Mouse (Mus musculus) frontal cortex, postnatal 10 days (tissue): ENCODE measurements at regions not wholly inside any gene's neighbourhood (a gene's known extent, or its start where the extent isn't known, plus 50 kb on each side); places are given as distances from the start of the nearest gene placed in this dataset.
A peak's percentile ranks its signal among the peaks of the same experiment; 100 is the strongest.

ENCODE experiments used
- DNase-seq, 2 experiments: peaks; one replicate each; pipeline ENCODE4 v3.0.0; 2022; ENCODE audit warnings: low spot score in 2 of 2, mixed read lengths in 1 of 2

DNA sequence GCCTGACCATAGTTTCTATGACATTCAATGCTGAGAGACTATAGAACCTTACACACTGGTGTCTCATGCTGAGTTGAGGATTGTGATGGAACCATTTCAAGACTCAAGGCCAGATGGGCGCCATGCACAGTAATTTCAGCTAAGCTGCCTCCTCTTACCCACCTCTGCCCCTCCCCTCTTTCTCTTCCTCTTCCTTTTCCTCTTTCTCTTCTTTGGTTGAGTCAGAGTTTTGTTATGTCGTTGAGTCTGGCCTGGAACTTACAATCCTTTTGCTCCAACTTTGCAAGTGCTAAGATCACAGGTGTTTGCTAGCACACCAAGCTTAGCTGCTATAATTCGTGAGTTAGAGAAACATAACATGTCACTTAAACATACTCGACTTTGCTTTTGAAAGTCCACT, 323.2 kb upstream of the Gm5148 start:
- no peak for DNase-seq

DNA sequence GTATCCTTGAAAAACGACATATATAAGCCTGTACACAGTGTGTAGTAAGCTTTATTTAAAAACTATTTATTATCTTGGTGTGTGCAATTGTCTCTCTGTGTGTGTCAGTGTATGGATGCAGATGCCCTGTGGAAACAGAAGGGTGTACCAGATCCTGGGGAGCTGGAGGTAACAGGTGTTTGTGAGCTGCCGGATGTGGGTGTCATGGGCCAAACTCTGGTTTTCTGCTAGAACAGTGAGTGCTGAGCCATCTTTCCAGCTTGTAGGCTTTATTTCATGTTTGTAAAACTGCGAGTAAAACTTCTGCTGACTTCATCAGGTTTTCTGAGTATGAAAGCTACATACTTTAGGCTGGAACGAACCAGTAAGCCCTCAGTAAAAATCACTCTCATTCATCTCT, 322.3 kb upstream of the Gm5148 start:
- DNase-seq = no peak

DNA sequence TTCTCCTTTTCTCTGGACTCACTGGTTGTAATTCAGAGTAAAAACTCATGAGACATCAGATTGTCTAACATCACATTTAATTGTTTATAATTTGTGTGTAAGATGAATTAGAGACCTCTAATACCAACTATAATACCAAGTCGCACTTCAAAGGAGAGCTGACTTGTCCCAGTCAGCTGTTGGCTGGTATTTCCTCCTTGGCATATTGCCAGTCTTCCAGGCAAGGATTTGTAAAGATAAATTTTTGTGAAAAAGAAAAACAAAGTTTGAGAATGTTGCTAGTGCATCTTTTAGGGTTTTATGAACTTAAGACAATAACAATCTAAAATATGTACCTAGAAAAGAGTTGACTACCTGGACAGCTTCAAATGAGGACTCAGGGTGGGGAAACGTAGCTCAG, 321.7 kb upstream of the Gm5148 start:
- no peak for DNase-seq

DNA sequence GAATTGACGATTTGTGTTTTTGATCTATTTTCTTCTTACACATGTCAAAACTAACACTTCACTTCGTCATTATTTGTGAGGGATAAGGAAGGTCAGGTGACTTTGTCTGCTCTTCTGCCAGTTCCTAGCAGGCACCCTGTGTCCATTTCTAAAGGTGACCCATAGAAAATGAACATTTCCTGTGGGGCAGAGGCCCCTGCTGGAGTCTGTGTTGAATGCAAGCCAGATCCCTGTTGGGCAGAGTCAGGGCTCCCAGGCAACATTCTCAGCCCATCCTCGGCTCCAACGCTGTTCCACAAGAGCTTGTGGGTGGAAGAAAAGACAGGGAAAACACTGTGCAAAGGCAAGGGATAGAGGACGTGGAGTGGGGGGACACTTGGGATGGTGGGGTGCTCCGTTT, 321.2 kb upstream of the Gm5148 start:
- DNase-seq = no peak

DNA sequence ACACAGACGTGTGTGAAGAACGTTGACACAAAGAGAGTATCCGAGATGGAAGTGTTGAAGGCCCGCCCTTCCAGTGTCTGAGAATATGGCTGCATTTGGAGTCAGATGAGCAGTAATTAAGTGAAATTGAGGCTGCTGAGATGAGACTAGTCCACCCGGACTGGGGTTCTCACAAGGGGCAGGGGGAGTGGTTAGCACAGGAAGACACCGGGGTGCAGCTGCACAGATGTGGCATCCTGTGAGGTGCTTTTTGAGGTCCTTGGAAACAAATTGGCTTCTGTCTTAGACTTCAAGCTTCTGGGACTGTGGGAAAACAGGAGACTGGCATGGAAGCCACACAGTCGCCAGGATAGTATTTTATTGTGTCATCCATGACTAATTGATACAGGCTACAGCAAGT, 320.0 kb upstream of the Gm5148 start:
- DNase-seq = no peak

DNA sequence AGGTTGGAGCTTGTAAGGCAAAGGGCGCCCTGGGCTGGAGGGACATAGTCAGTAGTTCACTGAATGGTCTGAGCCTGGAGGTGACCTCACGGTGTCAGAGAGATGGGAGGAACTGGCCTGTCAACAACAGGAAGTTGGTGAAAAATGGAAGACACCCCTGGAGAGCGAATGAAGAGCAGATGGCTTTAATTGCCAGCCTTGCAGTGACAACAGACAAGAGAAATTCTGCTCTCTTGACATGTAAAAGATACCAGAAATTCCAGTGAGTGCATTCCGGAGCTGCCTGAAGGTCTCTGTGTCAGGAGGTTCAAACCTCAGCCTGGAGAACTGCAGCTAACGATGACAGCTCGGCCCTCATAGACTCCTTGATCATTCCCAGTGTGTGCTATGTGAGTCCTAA, 318.3 kb upstream of the Gm5148 start:
- DNase-seq = no peak

DNA sequence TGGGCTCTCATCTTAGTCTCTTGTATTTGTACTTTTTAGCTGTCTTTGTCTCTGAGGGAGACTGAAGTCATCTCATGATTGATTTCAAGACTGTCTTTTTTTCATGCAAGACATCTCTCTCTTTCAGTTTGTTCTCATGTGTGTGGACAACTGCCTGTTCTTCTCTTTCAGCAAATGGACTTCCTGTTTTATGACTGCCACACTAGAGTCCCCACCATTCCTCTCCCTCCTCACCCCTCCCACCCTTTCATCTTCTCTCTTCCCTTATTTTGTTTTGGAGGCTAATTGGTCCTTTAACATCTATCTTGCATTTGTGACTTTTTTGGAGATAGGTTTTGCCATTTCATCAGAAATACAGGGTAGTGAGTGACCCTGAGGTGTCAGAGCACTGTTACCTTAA, 311.8 kb upstream of the Gm5148 start:
- no peak for DNase-seq

DNA sequence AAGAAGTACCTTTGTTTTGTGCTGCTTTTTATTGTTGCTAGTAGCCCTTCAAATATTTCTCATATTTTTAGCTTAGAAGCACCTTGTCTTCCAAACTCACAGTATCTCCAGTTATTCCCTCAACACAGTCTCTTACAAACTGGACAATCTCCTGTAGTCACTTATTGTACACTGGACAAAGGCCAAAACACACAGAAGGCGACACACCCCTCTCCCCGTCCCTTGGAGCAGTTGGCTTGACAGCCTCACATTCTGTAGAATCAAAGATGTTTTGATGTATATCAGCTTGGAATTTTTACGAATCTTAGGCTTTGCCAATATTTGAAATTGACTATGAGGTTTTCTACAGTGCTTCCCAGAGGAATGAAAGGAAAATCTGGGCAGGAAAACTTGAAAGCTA, 309.8 kb upstream of the Gm5148 start:
- DNase-seq = no peak

DNA sequence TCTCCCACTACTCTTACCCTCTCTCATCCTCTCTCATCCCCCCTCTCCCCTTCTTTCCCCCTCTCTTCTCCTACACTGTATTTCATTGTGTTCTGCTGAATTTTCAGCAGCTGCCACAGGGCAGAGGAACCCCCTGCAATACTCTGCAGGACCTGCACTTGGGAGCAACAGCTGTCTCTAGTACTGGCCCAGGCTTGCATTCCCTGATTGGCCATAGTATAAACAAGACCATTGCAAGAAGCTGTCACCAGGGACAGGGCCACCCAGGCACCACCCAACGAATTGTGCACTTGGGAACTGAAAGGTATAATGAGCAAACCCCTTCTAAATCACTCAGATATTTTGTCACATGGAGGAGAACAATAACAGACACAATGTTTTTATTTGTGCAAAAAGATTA, 290.5 kb upstream of the Gm5148 start:
- no peak for DNase-seq

DNA sequence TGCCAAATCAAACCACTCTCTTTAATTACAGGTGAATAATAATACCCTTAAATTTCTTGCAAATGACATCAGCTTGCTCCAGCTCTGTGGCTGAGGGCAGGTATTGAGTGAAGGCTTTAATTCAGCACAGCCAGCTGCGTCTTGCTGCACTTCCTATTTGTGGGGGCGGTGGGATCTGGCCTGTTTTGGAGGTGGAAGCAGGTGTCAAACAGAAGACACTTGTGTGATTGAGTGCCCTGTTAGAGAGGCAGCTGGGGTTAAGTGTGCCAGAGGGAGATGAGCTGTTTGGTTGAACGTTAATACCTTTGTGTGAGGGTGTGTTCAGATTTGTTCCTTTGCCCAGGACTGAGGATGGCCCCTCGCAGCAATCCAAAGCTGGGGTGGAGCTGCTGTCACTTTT, 284.9 kb upstream of the Gm5148 start:
- DNase-seq = no peak

DNA sequence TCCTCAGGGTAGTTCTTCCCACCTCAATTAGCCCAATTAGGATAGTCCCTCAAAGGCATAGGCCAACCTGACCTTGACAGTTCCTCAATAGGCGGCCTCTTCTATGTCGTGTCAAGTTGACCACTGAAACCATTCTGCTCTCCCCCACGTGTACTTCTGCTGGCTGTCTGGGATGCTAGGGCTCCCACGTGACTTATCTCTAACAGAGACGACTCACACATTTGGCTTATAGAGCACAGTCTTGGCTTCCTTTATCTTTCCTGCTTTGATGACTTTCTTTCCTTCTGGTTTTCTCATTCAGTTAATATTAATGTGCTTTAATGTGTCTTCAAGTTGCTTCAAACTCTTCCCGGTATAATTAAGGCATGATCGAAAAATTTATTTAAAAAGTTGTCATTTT, 284.0 kb upstream of the Gm5148 start:
- no peak for DNase-seq

DNA sequence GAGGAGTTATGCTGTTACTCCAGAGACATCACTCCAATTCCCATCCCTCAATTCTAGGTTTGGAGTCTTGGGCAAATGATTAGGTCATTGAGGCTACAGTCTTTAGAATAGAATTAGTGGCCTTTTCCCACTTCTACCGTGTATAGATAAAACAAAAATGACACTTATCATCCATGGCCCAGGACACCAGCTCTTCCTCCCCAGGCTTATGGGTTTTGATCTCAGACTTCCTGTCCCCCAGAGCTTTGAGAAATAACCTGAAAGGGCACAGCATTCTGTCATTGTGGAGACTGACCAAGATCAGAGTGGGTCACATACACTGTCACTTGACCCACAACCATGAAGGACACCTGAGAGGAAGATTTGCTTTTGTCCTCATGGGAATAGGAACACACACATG, 283.3 kb upstream of the Gm5148 start:
- no peak for DNase-seq

DNA sequence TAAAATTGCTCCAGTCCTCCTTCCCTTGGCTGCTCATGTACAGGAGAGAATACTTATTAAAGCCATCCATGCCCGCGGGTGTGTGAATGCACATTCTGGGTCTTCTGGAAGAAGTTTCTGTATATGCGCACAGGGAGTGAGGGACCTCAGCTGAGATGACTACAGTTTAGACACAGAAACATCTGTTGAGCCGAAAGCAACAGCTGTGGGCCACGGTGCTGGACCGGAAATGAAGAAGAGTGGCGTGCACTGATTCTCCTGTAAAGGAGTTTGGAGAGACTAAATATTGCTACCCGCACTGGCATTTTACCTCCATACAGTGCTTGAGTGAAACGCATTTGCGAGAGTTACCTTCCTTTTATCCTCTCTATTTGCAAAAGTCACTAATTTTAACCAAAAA, 278.0 kb upstream of the Gm5148 start:
- DNase-seq = no peak

DNA sequence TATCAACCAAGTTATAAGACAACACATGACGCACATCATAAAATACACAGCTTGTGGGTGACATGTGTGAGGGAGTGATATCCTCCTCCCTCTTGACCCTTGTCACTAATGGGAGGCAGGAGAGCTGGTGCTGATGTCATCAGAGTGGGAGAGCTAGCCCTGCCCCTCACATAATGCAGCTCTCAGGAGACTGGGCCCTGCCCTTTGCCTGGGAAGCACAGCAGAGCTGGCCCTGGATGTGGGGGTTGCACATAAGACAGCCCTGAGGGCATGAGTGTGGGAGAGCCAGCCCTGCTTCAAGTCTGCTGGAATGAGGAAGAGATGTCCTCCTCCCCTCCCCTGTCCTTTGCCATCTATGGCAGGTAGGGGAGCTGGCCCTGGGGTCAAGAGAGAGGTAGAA, 275.5 kb upstream of the Gm5148 start:
- DNase-seq = no peak

DNA sequence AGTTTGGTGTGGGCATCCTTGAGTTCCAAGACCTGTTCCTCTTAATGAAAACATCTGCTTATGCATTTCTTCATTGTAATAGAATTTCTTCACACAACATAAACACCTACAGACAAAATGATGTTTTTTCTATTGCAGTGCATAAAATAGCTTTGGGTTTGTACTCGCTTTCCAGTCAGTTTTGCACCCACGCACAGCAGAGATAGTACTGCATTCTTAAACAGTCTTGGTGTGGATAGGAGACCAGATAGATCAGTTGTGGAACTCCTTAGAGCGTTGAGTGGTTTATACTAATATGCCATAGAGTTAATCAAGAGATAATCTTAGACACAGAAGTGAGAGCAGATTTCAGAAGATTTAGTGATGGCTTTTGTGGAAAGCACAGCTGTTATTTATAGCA, 273.7 kb upstream of the Gm5148 start:
- no peak for DNase-seq

DNA sequence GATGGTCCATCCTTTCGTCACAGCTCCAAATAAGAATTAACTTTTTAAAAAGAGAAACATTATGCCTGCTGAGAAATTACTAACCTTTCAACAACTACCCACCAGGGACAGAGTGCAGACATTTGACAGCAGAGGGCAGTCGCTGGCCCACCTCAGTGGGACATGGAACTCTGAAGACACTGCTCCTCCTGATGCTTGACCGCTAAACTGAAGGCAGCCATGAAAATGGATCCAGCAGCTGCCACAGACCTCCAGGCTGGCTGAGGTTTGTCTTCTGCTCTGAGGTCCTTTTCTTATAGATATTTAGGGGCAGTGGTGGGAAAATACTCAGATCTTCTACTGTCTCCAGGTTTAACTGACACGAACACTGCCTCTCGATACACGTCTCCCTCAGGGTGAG, 265.7 kb upstream of the Gm5148 start:
- DNase-seq = no peak

DNA sequence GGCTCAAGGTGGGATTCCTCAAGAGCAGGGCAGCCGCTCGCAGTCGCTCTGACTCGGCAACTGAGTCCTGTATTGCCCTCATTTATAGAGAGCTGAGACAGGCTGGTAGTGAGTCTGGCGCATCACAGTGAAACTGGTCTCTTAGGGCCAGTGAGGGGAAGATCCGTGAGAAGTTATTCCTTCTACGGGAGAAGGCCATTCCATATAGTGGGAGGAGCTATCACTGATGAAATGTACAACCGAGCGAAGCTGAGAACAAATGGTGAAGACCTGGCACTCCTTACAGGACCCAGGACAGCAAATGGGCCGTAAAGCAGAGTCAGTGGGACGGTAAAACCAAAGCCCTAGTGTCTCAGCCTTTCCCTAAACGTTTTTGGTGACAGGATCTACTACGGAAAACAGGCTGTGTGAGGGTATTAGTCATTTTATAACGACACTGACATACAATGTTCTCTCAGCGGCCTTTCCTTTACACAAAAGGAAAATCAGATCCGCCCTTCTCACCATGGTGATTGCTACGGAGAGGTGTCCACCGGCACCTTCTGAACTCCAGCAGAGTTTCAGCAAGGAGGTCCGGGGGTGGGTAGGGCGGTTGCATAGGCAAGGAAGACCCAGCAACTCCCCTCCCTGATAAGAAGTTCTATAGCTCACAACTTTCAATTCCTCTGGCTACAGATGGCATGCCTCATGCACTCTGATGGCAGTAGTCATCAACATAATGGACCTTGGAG, 263.6 kb upstream of the Gm5148 start:
- DNase-seq = no peak

DNA sequence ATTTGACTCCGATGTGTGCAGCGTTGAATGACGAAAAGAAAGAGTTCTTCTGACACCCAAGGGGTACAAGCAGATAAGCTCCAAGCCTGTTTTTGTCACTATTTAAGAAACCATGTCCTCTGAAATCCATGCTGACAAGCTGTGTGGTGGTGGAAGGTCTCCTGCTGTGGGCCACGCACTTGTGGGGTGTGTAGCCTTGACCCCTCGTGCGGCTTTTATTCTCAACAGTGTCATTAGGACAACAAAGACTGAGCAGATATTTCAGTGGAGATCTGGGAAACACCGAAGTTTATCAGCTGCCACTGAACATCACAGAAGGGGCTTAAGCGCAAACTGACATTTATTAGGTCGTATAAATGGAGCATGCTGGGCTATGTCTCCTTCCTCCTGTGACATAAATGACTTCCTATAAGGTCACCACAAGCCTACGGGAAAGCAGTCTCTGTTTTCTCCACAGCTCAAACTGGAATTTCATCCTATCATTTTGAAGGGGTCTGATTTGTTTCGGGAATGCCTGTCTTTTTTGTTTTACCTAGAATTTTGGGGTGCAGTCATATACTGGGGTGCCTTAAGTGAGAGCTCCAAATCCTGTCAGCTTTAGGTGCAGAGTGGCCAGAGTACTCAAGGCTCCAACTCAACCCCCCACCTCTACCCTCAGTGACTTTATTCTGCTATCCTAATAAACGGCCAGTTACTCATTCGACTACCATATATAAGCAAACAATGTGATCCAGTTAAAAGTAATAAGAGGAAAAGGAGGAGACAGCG, 262.9 kb upstream of the Gm5148 start:
- no peak for DNase-seq

DNA sequence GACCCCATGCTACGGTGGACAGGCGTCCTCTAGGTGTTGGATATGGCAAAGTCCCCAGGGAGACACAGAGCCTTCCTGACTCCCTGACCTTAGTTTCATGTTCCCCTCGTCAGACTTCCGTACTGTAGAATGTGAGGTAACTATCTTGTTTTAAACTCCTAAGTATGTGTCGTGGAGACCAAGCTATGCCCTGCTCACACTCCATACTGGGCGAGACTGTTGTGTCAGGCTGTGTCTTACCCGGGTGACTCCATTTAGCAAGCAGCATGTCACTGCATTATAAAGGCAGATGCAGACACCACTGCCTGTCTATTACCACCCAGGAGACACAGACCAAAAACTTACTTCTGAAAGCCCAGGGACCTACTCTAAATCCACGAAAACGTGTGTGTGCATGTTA, 260.4 kb upstream of the Gm5148 start:
- DNase-seq = no peak

DNA sequence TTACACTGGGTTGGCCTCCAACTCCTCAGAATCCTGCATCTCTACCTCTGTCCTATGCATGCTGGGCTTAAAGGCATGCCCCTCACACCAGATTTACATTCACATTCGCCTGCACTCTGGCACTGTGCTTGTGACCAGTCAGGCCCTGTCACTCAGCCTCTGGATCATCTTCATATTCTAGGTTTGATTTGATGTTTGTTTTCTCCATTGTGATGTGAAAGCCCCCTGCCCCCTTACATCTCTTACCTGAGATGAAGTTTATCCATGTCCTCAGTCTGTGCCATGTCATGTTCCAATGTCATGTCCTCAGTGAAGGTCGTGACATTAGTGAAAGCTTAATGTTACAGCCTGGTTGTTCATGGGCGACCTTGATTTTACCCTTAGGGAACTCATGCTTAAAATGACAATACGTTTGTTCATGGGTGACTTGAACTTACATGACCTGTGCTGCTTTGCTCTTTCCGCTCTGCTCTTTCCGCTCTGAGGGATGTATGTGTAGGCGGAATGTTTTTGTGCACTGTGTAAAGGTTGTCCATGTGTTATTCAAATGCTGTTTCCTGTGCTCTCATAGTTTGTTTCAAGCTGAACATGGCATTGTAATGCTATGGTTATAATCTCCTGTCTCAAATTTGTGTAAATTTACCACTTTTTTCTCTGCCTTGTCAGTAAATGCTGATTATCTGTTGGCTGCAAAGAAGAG, 257.3 kb upstream of the Gm5148 start:
- DNase-seq = no peak

DNA sequence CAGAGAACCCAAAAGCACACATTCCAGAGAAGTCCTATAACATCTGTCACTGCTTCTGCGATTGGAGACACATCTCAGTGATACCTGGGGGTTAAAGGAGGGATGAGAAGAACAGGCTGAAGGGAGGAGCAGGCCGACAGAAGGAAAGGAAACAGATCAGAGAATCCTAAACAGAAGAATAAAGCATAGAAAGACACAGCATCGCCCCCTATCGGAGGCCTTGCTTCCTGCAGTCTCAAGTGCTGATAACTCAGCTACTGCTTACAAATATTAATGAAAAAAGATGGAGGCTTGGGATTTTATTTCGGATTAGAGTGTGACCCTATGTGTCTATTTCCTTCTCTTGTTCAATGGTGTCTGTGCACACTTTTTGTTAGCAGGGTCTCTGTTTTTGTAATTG, 255.6 kb upstream of the Gm5148 start:
- no peak for DNase-seq

DNA sequence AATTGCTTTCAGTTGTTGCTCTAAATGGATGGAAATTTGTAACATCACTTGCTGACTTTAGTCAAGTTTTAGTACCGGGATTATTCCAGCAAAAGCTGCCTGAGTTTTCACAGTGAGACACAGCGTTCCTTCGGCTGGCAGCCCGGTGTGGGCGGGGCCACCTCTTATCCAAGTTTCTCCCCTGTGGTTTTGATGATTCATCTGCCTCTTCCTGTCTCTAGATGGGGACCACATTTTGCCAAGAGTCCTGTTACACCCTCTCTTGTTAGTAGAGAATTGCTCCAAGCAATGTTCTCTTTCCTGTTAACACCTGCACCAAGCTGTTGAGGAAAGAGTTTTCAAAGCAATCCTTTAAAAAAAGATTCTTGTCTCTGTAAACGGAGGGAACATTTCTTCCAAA, 254.2 kb upstream of the Gm5148 start:
- peak; percentile 26 to 60 for DNase-seq

DNA sequence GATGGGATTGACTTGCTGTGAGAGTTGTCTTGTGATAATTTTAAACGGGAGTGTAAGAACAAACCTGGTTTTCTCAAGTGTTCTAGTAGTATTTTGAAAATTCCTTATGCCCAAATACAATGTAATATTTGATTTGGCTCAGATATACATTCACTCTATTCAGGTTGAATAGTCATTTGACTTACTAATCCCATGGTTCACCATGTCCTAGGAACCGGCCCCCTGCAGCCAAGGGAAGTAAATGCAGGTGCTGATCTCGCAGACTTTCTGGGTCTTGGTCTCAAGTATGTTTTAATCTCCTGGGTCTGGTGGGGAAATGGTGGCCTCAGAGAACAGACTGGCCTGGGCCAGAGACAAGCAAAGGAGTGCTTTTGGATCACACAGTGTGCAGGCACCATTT, 253.2 kb upstream of the Gm5148 start:
- no peak for DNase-seq
